Mouse (Mus musculus): ENCODE data around the gene Pum1. TPM values are rescaled to one million over a fixed set of nuclear protein-coding genes. Genes with fewer than 3 reads are reported as not detected.

Gene Pum1
- polyA plus RNA-seq, 1 experiment from 2014 or later, result 71.0 TPM

GRCm38 (mm10) chr4:130798416-130798815, 135.3 kb downstream of the Pum1 start:
- H3K4me1 ChIP-seq (replicated peaks), result peaks cover 50% of the 10 kb centered on the region
- H3K4me2 ChIP-seq (replicated peaks), result 0 out of 2 replicates have a peak overlapping the region, but pooled peaks have one; percentile 35
- no peak for ATAC-seq
- no peak overlapping the region for H3K9ac ChIP-seq
- H3K27me3 ChIP-seq (replicated peaks), result no peaks in the 10 kb centered on the region
- no peaks in the 10 kb centered on the region for H3K36me3 ChIP-seq
- H3K9me3 ChIP-seq, result no peaks in the 10 kb centered on the region
- H3K27ac ChIP-seq, result peak overlapping the region; percentile 66
- 62% methylated on average over 1 of the region's 1 CpGs for whole genome bisulfite sequencing
- no peak overlapping the region for H3K4me3 ChIP-seq (replicated peaks)

- peak; percentile 35 for ATAC-seq
These were observed 136.0 kb downstream of the Pum1 start for GRCm38 (mm10) chr4:130799118-130799517.

GRCm38 (mm10) chr4:130799582-130799981, 136.5 kb downstream of the Pum1 start:
- no peak for ATAC-seq
- no peak overlapping the region for H3K9ac ChIP-seq
- no peaks in the 10 kb centered on the region for H3K9me3 ChIP-seq
- WGBS, result 72% methylated on average over 5 of the region's 5 CpGs
- H3K4me3 ChIP-seq (replicated peaks), result no peak overlapping the region
- no peak overlapping the region for H3K27ac ChIP-seq
- no peak overlapping the region for H3K4me2 ChIP-seq (replicated peaks)
- no peaks in the 10 kb centered on the region for H3K36me3 ChIP-seq
- peaks cover 44% of the 10 kb centered on the region for H3K4me1 ChIP-seq (replicated peaks)
- no peaks in the 10 kb centered on the region for H3K27me3 ChIP-seq (replicated peaks)

More at GRCm38 (mm10) chr4:130799118-130799517, 136.0 kb downstream of the Pum1 start:
- Histone ChIP-seq H3K27ac (peak overlapping the region; percentile 66; the same call in 1 of the 2 replicates), H3K36me3 (no peaks in the 10 kb centered on the region), H3K4me1 (replicated peaks) (peaks cover 48% of the 10 kb centered on the region), H3K4me2 (replicated peaks) (no peak overlapping the region), H3K27me3 (replicated peaks) (no peaks in the 10 kb centered on the region), H3K9me3 (no peaks in the 10 kb centered on the region), H3K4me3 (replicated peaks) (no peak overlapping the region), H3K9ac (no peak overlapping the region)
- 26% methylated on average over 4 of the region's 4 CpGs for WGBS

- no peak for ATAC-seq
- Histone ChIP-seq H3K4me3 (replicated peaks) (no peak overlapping the region), H3K9ac (no peak overlapping the region), H3K36me3 (no peaks in the 10 kb centered on the region), H3K27me3 (replicated peaks) (no peaks in the 10 kb centered on the region), H3K4me2 (replicated peaks) (no peak overlapping the region), H3K4me1 (replicated peaks) (peaks cover 49% of the 10 kb centered on the region), H3K27ac (no peak overlapping the region), H3K9me3 (no peaks in the 10 kb centered on the region)
- WGBS, result 85% methylated on average over 6 of the region's 6 CpGs
These were observed 137.0 kb downstream of the Pum1 start for GRCm38 (mm10) chr4:130800147-130800546.

- ATAC-seq, result no peak
- Histone ChIP-seq H3K4me3 (replicated peaks) (no peak overlapping the region), H3K27ac (no peak overlapping the region), H3K9me3 (no peaks in the 10 kb centered on the region), H3K4me1 (replicated peaks) (peaks cover 51% of the 10 kb centered on the region), H3K4me2 (replicated peaks) (0 out of 2 replicates have a peak overlapping the region, but pooled peaks have one; percentile 19), H3K27me3 (replicated peaks) (no peaks in the 10 kb centered on the region), H3K36me3 (no peaks in the 10 kb centered on the region), H3K9ac (no peak overlapping the region)
- 83% methylated on average over 5 of the region's 5 CpGs for WGBS
These were observed 138.1 kb downstream of the Pum1 start for GRCm38 (mm10) chr4:130801198-130801597.

GRCm38 (mm10) chr4:130801624-130802329, 138.7 kb downstream of the Pum1 start:
- H3K9me3 ChIP-seq, result no peaks in the 10 kb centered on the region
- WGBS, result 55% methylated on average over 10 of the region's 10 CpGs
- H3K4me3 ChIP-seq (replicated peaks), result no peak overlapping the region
- peaks cover 49% of the 10 kb centered on the region for H3K4me1 ChIP-seq (replicated peaks)
- no peaks in the 10 kb centered on the region for H3K36me3 ChIP-seq
- H3K27me3 ChIP-seq (replicated peaks), result no peaks in the 10 kb centered on the region
- 0 out of 2 replicates have a peak, but pooled peaks have one; percentile 30 for ATAC-seq
- H3K9ac ChIP-seq, result no peak overlapping the region
- H3K4me2 ChIP-seq (replicated peaks), result peak overlapping the region; percentile 19; the same call in 1 of the 2 replicates
- peak overlapping the region; percentile 17; the same call in 1 of the 2 replicates for H3K27ac ChIP-seq

GRCm38 (mm10) chr4:130803591-130803990, 140.5 kb downstream of the Pum1 start:
- 77% methylated on average over 2 of the region's 2 CpGs for WGBS
- Histone ChIP-seq H3K27ac (no peak overlapping the region), H3K4me1 (replicated peaks) (peaks cover 32% of the 10 kb centered on the region), H3K27me3 (replicated peaks) (no peaks in the 10 kb centered on the region), H3K9ac (no peak overlapping the region), H3K4me2 (replicated peaks) (no peak overlapping the region), H3K4me3 (replicated peaks) (no peak overlapping the region), H3K36me3 (no peaks in the 10 kb centered on the region), H3K9me3 (no peaks in the 10 kb centered on the region)
- no peak for ATAC-seq

GRCm38 (mm10) chr4:130804292-130804691, 141.2 kb downstream of the Pum1 start:
- Histone ChIP-seq H3K27me3 (replicated peaks) (no peaks in the 10 kb centered on the region), H3K4me3 (replicated peaks) (no peak overlapping the region), H3K27ac (no peak overlapping the region), H3K4me2 (replicated peaks) (no peak overlapping the region), H3K4me1 (replicated peaks) (peaks cover 25% of the 10 kb centered on the region), H3K36me3 (no peaks in the 10 kb centered on the region), H3K9ac (no peak overlapping the region), H3K9me3 (no peaks in the 10 kb centered on the region)
- ATAC-seq, result no peak
- WGBS, result 52% methylated on average over 2 of the region's 2 CpGs

- Histone ChIP-seq H3K9ac (no peak overlapping the region), H3K9me3 (no peaks in the 10 kb centered on the region), H3K27me3 (replicated peaks) (no peaks in the 10 kb centered on the region), H3K4me1 (replicated peaks) (peaks cover 19% of the 10 kb centered on the region), H3K36me3 (no peaks in the 10 kb centered on the region), H3K4me3 (replicated peaks) (no peak overlapping the region), H3K4me2 (replicated peaks) (no peak overlapping the region), H3K27ac (0 out of 2 replicates have a peak overlapping the region, but pooled peaks have one; percentile 18)
- ATAC-seq, result peak; percentile 48; the same call in 1 of the 2 replicates
- 67% methylated on average over 7 of the region's 7 CpGs for WGBS
These were observed 141.7 kb downstream of the Pum1 start for GRCm38 (mm10) chr4:130804771-130805361.

GRCm38 (mm10) chr4:130805746-130806145, 142.6 kb downstream of the Pum1 start:
- Histone ChIP-seq H3K9ac (no peak overlapping the region), H3K4me1 (replicated peaks) (peaks cover 18% of the 10 kb centered on the region), H3K27ac (no peak overlapping the region), H3K4me2 (replicated peaks) (no peak overlapping the region), H3K36me3 (no peaks in the 10 kb centered on the region), H3K9me3 (no peaks in the 10 kb centered on the region), H3K27me3 (replicated peaks) (no peaks in the 10 kb centered on the region), H3K4me3 (replicated peaks) (no peak overlapping the region)
- no peak for ATAC-seq
- WGBS, result 75% methylated on average over 7 of the region's 7 CpGs

- Histone ChIP-seq H3K4me1 (replicated peaks) (peaks cover 15% of the 10 kb centered on the region), H3K4me3 (replicated peaks) (no peak overlapping the region), H3K9me3 (no peaks in the 10 kb centered on the region), H3K9ac (no peak overlapping the region), H3K27me3 (replicated peaks) (no peaks in the 10 kb centered on the region), H3K36me3 (no peaks in the 10 kb centered on the region), H3K27ac (no peak overlapping the region), H3K4me2 (replicated peaks) (no peak overlapping the region)
- 88% methylated on average over 9 of the region's 9 CpGs for WGBS
- ATAC-seq, result no peak
These were observed 143.6 kb downstream of the Pum1 start for GRCm38 (mm10) chr4:130806746-130807145.

- no peaks in the 10 kb centered on the region for H3K36me3 ChIP-seq
- H3K9me3 ChIP-seq, result no peaks in the 10 kb centered on the region
- H3K9ac ChIP-seq, result no peak overlapping the region
- H3K4me1 ChIP-seq (replicated peaks), result peaks cover 6% of the 10 kb centered on the region
- 71% methylated on average over 5 of the region's 5 CpGs for WGBS
- no peaks in the 10 kb centered on the region for H3K27me3 ChIP-seq (replicated peaks)
- H3K27ac ChIP-seq, result no peak overlapping the region
- no peak overlapping the region for H3K4me2 ChIP-seq (replicated peaks)
- ATAC-seq, result no peak
- H3K4me3 ChIP-seq (replicated peaks), result no peak overlapping the region
These were observed 146.7 kb downstream of the Pum1 start for GRCm38 (mm10) chr4:130809784-130810183.
